Mouse (Mus musculus) retina, postnatal 1 day (tissue): ENCODE data around the gene Raet1e.
"Not testable (repeated sequence)": the region's sequence is repeated elsewhere in the genome, so short reads cannot be mapped to it uniquely, and the experiment has no call there.

Experiments
- DNase-seq: peaks from one replicate; pipeline ENCODE4 v3.0.0-alpha.2; 2012

Gene Raet1e

DNA sequence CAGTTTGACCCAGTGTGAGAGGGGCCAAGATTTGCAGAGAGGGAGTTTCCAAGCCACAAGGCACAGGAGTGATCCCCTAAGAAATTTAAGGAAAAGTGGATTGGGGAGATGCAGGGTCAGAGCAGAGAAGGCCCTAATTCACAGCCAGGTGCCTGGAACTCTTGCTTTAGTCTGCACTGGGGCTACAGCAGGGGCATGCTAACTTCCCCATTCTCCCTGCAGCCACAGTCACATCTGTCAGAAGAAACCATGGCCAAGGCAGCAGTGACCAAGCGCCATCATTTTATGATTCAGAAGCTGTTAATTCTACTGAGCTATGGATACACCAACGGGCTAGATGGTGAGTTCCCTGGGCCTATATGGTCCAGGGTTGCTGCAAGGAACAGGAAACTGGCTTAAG is 204.1 kb downstream of the Raet1e start:
- DNase-seq, result not testable (repeated sequence)

DNA sequence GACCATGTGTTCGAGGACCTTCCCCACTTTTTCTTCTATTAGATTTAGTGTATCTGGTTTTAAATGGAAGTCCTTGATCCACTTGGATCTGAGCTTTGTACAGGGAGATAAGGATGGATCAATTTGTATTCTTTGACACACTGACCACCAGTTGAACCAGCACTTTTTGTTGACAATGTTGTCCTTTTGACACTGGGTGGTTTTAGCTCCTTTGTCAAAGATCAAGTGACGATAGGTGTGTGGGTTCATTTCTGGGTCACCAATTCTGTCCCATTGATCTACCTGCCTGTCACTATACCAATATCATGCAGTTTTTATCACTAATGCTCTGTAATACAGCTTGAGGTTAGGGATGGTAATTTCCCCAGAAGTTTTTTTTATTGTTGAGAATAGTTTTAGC is 206.5 kb downstream of the Raet1e start:
- DNase-seq, result not testable (repeated sequence)

DNA sequence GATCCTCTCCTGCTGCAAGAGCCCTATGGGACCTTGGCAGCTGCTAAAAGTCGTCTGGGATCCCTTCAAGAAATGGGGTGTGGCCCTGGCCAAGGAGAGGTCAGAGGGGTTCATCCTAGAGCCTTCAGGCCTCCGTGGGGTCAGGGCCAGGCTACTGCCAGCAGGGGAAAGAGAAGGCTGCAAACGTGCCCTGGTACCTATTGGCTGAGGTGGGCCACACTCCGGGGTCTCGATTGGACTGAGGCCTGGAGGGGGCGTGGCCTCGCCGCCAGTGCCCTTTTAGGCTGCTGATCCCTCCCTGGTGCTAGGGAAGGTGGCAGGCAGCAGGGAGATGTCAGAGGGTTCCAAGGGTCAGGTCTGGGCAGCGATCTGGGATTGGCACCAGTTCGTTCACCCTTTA is 222.9 kb downstream of the Raet1e start:
- DNase-seq, result peak; percentile 26

DNA sequence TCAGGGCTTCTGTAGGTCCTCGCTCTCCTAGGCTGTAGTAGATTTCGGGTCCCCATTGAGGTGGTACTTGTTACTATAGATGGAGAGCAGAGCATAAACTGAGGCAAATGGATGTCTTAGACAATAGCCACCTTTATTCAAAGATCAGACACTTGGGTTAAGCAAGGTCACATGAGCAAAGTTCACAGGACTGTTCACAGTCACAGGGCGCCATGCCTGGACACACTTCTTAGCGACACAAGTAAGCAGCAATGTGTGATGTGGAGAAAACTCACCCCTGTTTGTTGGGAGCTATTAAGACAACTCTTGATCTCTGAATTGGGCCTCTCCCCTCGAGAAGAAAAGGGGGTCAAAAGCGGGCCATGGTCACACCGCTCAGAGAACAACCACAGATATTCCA is 231.8 kb downstream of the Raet1e start:
- not testable (repeated sequence) for DNase-seq

- not testable (repeated sequence) for DNase-seq
Observed at GRCm38 (mm10) chr10:22391616-22392015, 233.2 kb downstream of the Raet1e start.

DNA sequence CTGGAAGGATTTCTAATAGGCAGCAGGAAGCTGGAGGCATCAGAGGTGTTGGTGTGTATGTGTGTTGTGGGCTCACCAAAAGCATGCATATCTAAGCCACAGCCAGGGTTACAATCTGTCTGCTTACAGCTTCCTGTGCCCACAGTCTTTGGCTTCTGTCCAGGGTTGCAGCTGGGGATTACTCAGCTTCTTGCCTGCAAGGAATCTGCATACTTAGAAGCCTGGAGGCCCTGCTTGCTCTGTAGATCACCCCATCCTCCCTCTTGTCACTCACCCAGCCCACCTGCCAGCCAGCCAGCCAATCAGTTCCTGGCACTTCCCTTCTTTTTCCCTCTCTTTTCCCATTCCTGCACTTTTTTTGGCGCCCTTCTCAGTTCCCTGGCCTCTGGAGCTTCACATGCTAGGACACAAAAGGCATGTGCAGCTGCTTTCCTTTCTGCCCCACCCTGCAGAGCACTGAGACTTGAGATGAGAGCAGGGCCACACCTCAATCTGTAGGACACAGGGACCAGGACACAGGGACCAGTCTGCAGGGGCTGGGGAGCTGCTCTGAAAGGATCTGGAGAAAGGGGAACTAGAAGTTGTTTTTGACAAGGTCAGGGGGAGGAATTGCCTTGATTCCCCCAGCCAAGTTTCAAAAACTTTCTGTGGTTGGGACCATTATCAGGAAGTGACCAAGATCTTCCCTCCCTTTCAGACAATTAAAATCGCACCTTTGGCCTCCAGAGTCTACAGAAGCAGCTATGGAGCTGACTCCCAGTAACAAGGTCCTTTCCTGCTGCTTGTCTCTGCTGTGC is 234.9 kb downstream of the Raet1e start:
- not testable (repeated sequence) for DNase-seq

GRCm38 (mm10) chr10:22396680-22397079 is 238.3 kb downstream of the Raet1e start:
- not testable (repeated sequence) for DNase-seq

DNA sequence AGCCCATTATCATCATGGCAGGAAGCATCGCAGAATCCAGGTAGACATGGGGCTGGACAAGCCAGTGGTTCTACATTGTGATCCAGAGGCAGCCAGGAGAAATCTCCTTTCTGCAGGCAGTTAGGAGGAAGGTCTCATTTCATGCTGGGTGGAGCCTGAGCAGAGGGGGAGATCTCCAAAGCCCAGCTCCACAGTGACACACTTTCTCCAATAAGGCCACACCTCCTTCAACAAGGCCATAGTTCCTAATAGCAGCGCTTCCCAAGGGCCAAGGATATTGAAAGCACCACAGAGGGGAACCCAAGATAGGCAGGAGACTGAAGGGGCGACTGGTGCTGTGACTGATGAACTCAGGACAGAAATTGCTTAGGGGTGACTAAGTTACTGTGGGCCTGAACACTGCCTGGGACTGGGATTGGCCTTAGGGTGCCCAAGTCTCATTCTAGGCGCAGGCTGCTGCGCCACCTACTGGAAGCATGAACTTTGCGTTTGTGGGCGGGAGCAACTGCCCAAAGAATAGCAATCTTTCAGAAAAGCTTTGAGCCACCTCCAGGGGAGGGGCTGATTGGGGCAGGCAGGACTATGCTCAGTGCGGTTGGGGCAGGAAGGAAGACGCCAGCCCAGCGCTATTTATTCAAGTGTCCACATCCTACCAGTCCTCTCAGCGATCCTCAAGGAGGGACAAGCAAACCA is 244.0 kb downstream of the Raet1e start:
- DNase-seq, result peak; percentile 76

- peak; percentile 16 for DNase-seq
Observed at GRCm38 (mm10) chr10:22413702-22414494, 255.5 kb downstream of the Raet1e start.
